Mouse (Mus musculus) gastrocnemius, adult 18-20 months (tissue): ENCODE results near the gene Shox2. TPM values are rescaled to one million over a fixed set of nuclear protein-coding genes. Genes with fewer than 3 reads are reported as not detected.

ENCODE experiments used
- DNase-seq: peaks from one replicate; pipeline ENCODE4 v3.0.0; 2021; ENCODE audit warnings: low spot score
- long read RNA-seq, 2 experiments: library from polyadenylated mRNA; stranded (forward); transcript quantifications; one replicate each; pipeline ENCODE4 v2.0.0; 2021
- total RNA-seq, 2 experiments: library from RNA; stranded (reverse); gene quantifications; 2 replicates each; pipeline ENCODE4 v1.2.3; 2021

The Shox2 gene
- 1 to 10 TPM; 1.2 to 1.3 TPM for total RNA-seq
- long read RNA-seq, experiment 1, result 0 reads
- long read RNA-seq, experiment 2, partial matches to known transcripts, result 0 of 1 reads
- long read RNA-seq, experiment 2, other reads (novel, unspliced or antisense), result 0 of 1 reads

- DNase-seq, result no peak
Observed at GRCm38 (mm10) chr3:66981706-66982105, at the start of gene Shox2. TSS of gene Shox2 (minus strand) at chr3:66981771.

- DNase-seq, result no peak
Observed at GRCm38 (mm10) chr3:66996820-66997219, 15.2 kb upstream of the Shox2 start.

- no peak for DNase-seq
Observed at GRCm38 (mm10) chr3:66986287-66986560, 4.7 kb upstream of the Shox2 start.

GRCm38 (mm10) chr3:66985539-66986286 is 4.1 kb upstream of the Shox2 start:
- DNase-seq, result peak; percentile 73

GRCm38 (mm10) chr3:66983481-66983880 is 1.9 kb upstream of the Shox2 start:
- DNase-seq, result no peak

- no peak for DNase-seq
Observed at GRCm38 (mm10) chr3:66982181-66982911, 775 bp upstream of the Shox2 start.

- peak; percentile 68 for DNase-seq
Observed at GRCm38 (mm10) chr3:66981101-66981661, 390 bp downstream of the Shox2 start, which contains the start of gene Rsrc1. TSS of gene Rsrc1 (plus strand) at chr3:66981390.

GRCm38 (mm10) chr3:66980111-66980975 is 1.2 kb downstream of the Shox2 start:
- no peak for DNase-seq

GRCm38 (mm10) chr3:66979491-66979890 is 2.1 kb downstream of the Shox2 start:
- DNase-seq, result no peak

GRCm38 (mm10) chr3:66978457-66979381 is 2.9 kb downstream of the Shox2 start:
- DNase-seq, result peak; percentile 49

- DNase-seq, result no peak
Observed at GRCm38 (mm10) chr3:66977811-66978456, 3.6 kb downstream of the Shox2 start.

- DNase-seq, result no peak
Observed at GRCm38 (mm10) chr3:66976889-66977615, 4.5 kb downstream of the Shox2 start.

- no peak for DNase-seq
Observed at GRCm38 (mm10) chr3:66974501-66974900, 7.1 kb downstream of the Shox2 start.

- DNase-seq, result no peak
Observed at GRCm38 (mm10) chr3:66973391-66973943, 8.1 kb downstream of the Shox2 start.

GRCm38 (mm10) chr3:66972191-66972950 is 9.2 kb downstream of the Shox2 start:
- DNase-seq, result no peak

GRCm38 (mm10) chr3:66970661-66971331 is 10.8 kb downstream of the Shox2 start:
- DNase-seq, result no peak

- DNase-seq, result no peak
Observed at GRCm38 (mm10) chr3:66970261-66970660, 11.3 kb downstream of the Shox2 start.
